Mouse (Mus musculus): Measurements from ENCODE around the gene Mdga1. TPM values are rescaled to one million over a fixed set of nuclear protein-coding genes. Genes with fewer than 3 reads are reported as not detected.

The Mdga1 gene
- polyA plus RNA-seq, 2 experiments = 4.8 to 13.2 TPM

DNA sequence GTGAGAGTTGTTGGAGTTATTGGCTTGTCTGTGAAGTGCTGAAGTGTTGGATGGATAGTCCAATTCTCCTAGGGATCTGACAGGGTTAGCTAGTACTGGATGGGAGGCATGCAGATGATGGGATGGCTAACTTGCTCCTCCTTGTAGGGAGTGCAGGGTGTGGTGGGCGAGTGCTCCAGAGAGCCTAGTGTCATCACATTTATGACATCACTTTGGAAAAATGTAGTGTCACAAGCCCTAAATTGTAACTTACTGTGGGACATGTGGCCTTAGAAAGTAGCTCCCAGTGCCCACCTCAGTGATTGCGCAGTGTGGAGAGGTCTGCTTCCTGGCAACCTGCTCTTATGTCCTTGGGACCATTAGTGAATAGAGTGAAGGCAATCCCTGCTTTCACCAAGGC lies 37.0 kb upstream of the Mdga1 start:
- WGBS = 85% methylated on average over 2 of the region's 2 CpGs
- DNase-seq (ENCODE audit: low spot score) = no peak
- TF ChIP-seq POLR2A (IDR thresholded peaks at IDR 0.05; ENCODE audit: borderline replicate concordance, extremely low read depth, insufficient read depth, insufficient read length) = no peak
- H3K4me3 ChIP-seq (replicated peaks; ENCODE audit: low read length) = no peak overlapping the region
- no peak overlapping the region for H3K9ac ChIP-seq (ENCODE audit: low read depth, low read length, severe bottlenecking)
- H3K36me3 ChIP-seq (ENCODE audit: control insufficient read depth, insufficient read depth, low read length) = no peaks in the 10 kb centered on the region
- 0 out of 2 replicates have a peak overlapping the region, but pooled peaks have one; percentile 16 for H3K27ac ChIP-seq (replicated peaks; ENCODE audit: low read depth, low read length)
- no peaks in the 10 kb centered on the region for H3K9me3 ChIP-seq (ENCODE audit: control insufficient read depth, low read length)
- H3K27me3 ChIP-seq (ENCODE audit: control insufficient read depth, insufficient read depth, low read length) = no peaks in the 10 kb centered on the region
- ATAC-seq (ENCODE audit: low FRiP score, low read depth) = no peak
- peak overlapping the region; percentile 26; the same call in 1 of the 2 replicates for H3K4me2 ChIP-seq (replicated peaks; ENCODE audit: low read depth, low read length, severe bottlenecking)
- peaks cover 35% of the 10 kb centered on the region for H3K4me1 ChIP-seq (ENCODE audit: control insufficient read depth, insufficient read depth, low read length)

DNA sequence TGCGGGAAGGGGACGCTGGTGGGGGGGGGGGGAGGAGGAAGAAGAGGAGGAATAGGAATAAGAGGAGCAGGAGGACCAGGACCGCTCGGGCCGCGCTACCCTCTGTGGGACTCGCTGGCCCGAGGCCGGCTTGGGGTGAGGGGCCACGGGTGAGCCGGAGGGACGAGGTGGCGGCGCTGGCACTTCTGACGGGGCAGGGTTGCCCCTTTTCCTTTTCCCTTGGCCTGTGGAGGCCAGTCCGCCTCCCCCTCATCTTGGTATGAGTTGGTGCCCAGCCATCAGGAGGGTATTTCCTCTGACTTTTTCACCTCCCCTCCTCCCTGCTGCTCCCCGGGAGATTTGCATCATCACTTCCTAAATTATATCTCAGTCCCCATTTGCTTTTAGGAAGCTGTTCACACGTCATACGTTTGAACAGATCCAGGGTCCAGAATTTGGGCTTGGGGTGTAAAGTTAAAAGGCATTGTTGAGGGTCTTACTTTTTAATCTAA lies 35.6 kb upstream of the Mdga1 start:
- ATAC-seq (ENCODE audit: low FRiP score, low read depth) = no peak
- Histone ChIP-seq H3K27ac (replicated peaks; ENCODE audit: low read depth, low read length) (peak overlapping the region; percentile 99), H3K4me3 (replicated peaks; ENCODE audit: low read length) (peak overlapping the region; percentile 87), H3K4me2 (replicated peaks; ENCODE audit: low read depth, low read length, severe bottlenecking) (peak overlapping the region; percentile 60), H3K27me3 (ENCODE audit: control insufficient read depth, insufficient read depth, low read length) (no peaks in the 10 kb centered on the region), H3K4me1 (ENCODE audit: control insufficient read depth, insufficient read depth, low read length) (peaks cover 35% of the 10 kb centered on the region), H3K9me3 (ENCODE audit: control insufficient read depth, low read length) (no peaks in the 10 kb centered on the region), H3K36me3 (ENCODE audit: control insufficient read depth, insufficient read depth, low read length) (no peaks in the 10 kb centered on the region), H3K9ac (ENCODE audit: low read depth, low read length, severe bottlenecking) (peak overlapping the region; percentile 96)
- no peak for TF ChIP-seq POLR2A (IDR thresholded peaks at IDR 0.05; ENCODE audit: borderline replicate concordance, extremely low read depth, insufficient read depth, insufficient read length)
- WGBS = 2% methylated on average over 15 of the region's 19 CpGs
- no peak for DNase-seq (ENCODE audit: low spot score)

DNA sequence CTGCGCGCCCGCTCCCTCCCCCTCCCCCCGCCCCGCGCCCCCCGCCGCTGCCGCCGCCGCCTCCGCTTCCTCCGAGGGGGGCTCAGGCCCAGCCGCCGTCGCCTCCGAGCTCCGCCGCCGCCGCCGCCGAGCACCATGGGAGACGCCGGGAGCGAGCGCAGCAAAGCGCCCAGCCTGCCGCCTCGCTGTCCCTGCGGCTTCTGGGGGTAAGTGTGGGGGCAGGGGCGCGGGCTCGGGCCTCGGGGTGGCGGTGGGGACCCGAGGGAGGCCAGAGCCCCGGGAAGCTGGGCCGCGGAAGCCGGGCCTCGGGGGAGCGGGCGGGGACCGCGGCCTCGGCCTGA lies 35.2 kb upstream of the Mdga1 start:
- Histone ChIP-seq H3K36me3 (ENCODE audit: control insufficient read depth, insufficient read depth, low read length) (no peaks in the 10 kb centered on the region), H3K27ac (replicated peaks; ENCODE audit: low read depth, low read length) (peak overlapping the region; percentile 99), H3K4me2 (replicated peaks; ENCODE audit: low read depth, low read length, severe bottlenecking) (peak overlapping the region; percentile 60; the same call in 1 of the 2 replicates), H3K9ac (ENCODE audit: low read depth, low read length, severe bottlenecking) (peak overlapping the region; percentile 96), H3K9me3 (ENCODE audit: control insufficient read depth, low read length) (no peaks in the 10 kb centered on the region), H3K27me3 (ENCODE audit: control insufficient read depth, insufficient read depth, low read length) (no peaks in the 10 kb centered on the region), H3K4me3 (replicated peaks; ENCODE audit: low read length) (peak overlapping the region; percentile 87), H3K4me1 (ENCODE audit: control insufficient read depth, insufficient read depth, low read length) (peaks cover 33% of the 10 kb centered on the region)
- TF ChIP-seq POLR2A (IDR thresholded peaks at IDR 0.05; ENCODE audit: borderline replicate concordance, extremely low read depth, insufficient read depth, insufficient read length) = no peak
- WGBS = 9% methylated on average over 18 of the region's 47 CpGs
- DNase-seq (ENCODE audit: low spot score) = no peak
- ATAC-seq (ENCODE audit: low FRiP score, low read depth) = peak; percentile 3; the same call in 1 of the 2 replicates

DNA sequence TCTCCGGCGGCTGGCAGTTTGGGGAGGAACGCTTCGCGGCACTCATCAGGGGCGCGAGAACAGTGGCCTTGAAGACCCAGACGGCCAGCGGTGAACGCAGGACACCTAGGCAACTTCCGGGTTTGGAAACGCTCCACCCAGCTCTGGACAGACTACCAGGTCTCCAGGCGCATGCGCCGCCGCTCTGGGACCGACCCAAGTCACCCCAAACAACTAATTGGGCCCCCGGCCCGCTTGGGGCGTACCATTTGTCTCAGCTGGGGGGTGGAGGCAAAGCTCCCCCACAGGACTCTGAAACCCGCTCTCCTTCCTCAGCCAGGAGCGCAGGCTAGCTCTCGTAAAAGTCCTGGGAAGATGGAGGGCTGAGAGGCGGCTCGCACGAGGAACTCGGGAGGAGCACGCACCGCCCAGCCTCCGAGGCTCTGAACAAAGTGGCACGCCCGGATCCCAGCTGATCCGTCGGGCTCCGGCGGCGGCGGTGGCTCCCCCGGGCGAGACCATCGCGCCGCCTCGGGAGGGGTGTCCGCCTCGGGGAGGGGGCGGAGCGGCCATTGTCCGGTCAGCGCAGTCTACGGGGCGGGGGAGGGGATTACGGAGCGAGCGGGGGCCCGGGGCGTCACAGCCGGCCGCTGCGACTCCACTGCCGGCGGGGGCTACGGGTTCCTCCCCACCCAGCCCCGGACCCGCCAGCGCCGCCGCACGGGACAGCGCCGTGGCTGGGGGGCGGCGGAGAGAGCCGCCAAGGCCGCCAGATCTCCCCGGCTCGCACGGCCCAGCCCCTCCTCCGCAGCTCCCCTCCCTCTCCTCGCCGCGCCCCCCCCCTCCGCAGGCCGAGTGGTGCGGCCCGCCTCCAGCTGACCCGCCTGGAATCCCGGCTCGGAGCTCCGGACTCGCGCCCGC lies 34.6 kb upstream of the Mdga1 start, which contains the start of gene Zfand3:
Gene Zfand3, plus strand, starts transcription at position 531 of the 900 bp plus-strand sequence.
- TF ChIP-seq POLR2A (IDR thresholded peaks at IDR 0.05; ENCODE audit: borderline replicate concordance, extremely low read depth, insufficient read depth, insufficient read length) = peak; percentile 92; the same call in 1 of the 2 replicates
- no peaks in the 10 kb centered on the region for H3K9me3 ChIP-seq (ENCODE audit: control insufficient read depth, low read length)
- peak within 1 kb of the TSS; percentile 99 for H3K27ac ChIP-seq (replicated peaks; ENCODE audit: low read depth, low read length)
- peak within 1 kb of the TSS; percentile 96 for H3K9ac ChIP-seq (ENCODE audit: low read depth, low read length, severe bottlenecking)
- WGBS = 0% methylated on average over 24 of the region's 93 CpGs
- H3K4me2 ChIP-seq (replicated peaks; ENCODE audit: low read depth, low read length, severe bottlenecking) = peak within 1 kb of the TSS; percentile 66
- no peaks in the 10 kb centered on the region for H3K36me3 ChIP-seq (ENCODE audit: control insufficient read depth, insufficient read depth, low read length)
- ATAC-seq (ENCODE audit: low FRiP score, low read depth) (peak; percentile 94), DNase-seq (ENCODE audit: low spot score) (peak; percentile 96)
- H3K4me3 ChIP-seq (replicated peaks; ENCODE audit: low read length) = peak within 1 kb of the TSS; percentile 87
- H3K4me1 ChIP-seq (ENCODE audit: control insufficient read depth, insufficient read depth, low read length) = peaks cover 31% of the 10 kb centered on the region
- no peaks in the 10 kb centered on the region for H3K27me3 ChIP-seq (ENCODE audit: control insufficient read depth, insufficient read depth, low read length)

DNA sequence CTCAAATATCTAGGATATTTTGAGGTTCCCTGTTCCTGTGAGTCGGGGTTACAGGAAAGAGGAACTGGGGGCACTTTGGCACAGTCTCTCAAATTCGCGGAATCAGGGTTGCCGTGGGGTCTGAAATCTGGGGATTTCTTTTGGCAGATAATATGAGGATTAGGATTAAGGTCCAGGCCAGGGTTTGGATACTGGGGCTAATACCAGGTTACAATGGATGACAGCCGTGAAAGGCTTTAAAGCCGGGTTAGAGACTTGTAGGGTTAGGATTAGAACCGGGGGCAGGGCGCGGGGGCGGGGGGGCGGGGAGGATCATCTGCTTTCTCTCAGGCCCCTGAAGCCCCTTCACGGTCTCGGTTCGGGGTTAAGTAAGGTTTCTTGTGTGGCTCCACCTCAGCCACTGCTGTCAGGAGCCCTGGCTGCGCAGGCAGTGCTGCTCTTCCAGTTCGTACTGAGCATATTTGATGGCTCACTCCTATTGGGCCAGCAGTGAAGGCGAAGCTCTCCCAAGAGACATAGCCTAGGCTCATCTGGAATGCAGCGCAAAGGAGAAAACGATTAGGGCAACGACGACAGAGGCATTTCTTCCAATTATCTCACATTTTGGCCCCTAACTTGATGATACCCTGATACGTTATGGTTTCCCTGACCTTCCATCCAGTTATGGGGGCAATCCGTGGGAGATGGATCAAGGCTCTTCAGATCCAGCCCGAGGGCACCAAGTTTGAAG lies 28.8 kb upstream of the Mdga1 start:
- WGBS = 79% methylated on average over 24 of the region's 24 CpGs

More for the DNA sequence above, 28.8 kb upstream of the Mdga1 start:
- DNase-seq (ENCODE audit: low spot score) (no peak), ATAC-seq (ENCODE audit: low FRiP score, low read depth) (no peak)
- H3K27me3 ChIP-seq (ENCODE audit: control insufficient read depth, insufficient read depth, low read length) = no peaks in the 10 kb centered on the region
- no peak overlapping the region for H3K4me2 ChIP-seq (replicated peaks; ENCODE audit: low read depth, low read length, severe bottlenecking)
- no peaks in the 10 kb centered on the region for H3K9me3 ChIP-seq (ENCODE audit: control insufficient read depth, low read length)
- TF ChIP-seq POLR2A (IDR thresholded peaks at IDR 0.05; ENCODE audit: borderline replicate concordance, extremely low read depth, insufficient read depth, insufficient read length) = no peak
- H3K4me3 ChIP-seq (replicated peaks; ENCODE audit: low read length) = no peak overlapping the region
- H3K9ac ChIP-seq (ENCODE audit: low read depth, low read length, severe bottlenecking) = no peak overlapping the region
- H3K4me1 ChIP-seq (ENCODE audit: control insufficient read depth, insufficient read depth, low read length) = peaks cover 5% of the 10 kb centered on the region; the same call in 1 of the 2 replicates
- no peak overlapping the region for H3K27ac ChIP-seq (replicated peaks; ENCODE audit: low read depth, low read length)
- no peaks in the 10 kb centered on the region for H3K36me3 ChIP-seq (ENCODE audit: control insufficient read depth, insufficient read depth, low read length)

Data from limb, embryonic 14.5 days (tissue).